Mouse (Mus musculus) frontal cortex, adult 2 months (tissue): Measurements from ENCODE around the gene Npy. TPM values are rescaled to one million over a fixed set of nuclear protein-coding genes. Genes with fewer than 3 reads are reported as not detected.
A peak's percentile ranks its signal among the peaks of the same experiment; 100 is the strongest.

Source experiments
- DNase-seq, 2 experiments: peaks; one replicate each; pipeline ENCODE4 v3.0.0; 2022; ENCODE audit warnings: low spot score in 1 of 2; ENCODE audit errors: extremely low spot score in 1 of 2
- polyA plus RNA-seq: library from polyadenylated mRNA; depleted of rRNA; stranded (reverse); fragments of >200 nt; gene quantifications from 2 replicates; pipeline ENCODE4 v1.2.3, GENCODE M21; 2012; rRNA removed

The Npy gene
- polyA plus RNA-seq, result 655 and 806 TPM in 2 replicates

GRCm38 (mm10) chr6:49821961-49822870, at the start of gene Npy:
TSS of gene Npy (plus strand) at chr6:49822710.
- DNase-seq, result peak in 1 of 2 experiments; percentile 40

GRCm38 (mm10) chr6:49775006-49775405, 47.5 kb upstream of the Npy start:
- DNase-seq, result no peak

- DNase-seq, result no peak
Observed at GRCm38 (mm10) chr6:49778109-49778508, 44.4 kb upstream of the Npy start.

GRCm38 (mm10) chr6:49778729-49779128, 43.8 kb upstream of the Npy start:
- DNase-seq, result peak in 1 of 2 experiments; percentile 53

GRCm38 (mm10) chr6:49779606-49780005, 42.9 kb upstream of the Npy start:
- no peak for DNase-seq

GRCm38 (mm10) chr6:49780846-49781400, 41.6 kb upstream of the Npy start:
- DNase-seq, result no peak

- DNase-seq, result no peak
Observed at GRCm38 (mm10) chr6:49781852-49782251, 40.7 kb upstream of the Npy start.

- no peak for DNase-seq
Observed at GRCm38 (mm10) chr6:49782679-49783078, 39.8 kb upstream of the Npy start.

- no peak for DNase-seq
Observed at GRCm38 (mm10) chr6:49792524-49792923, 30.0 kb upstream of the Npy start.

GRCm38 (mm10) chr6:49804105-49804504, 18.4 kb upstream of the Npy start:
- DNase-seq, result no peak

GRCm38 (mm10) chr6:49808076-49808475, 14.4 kb upstream of the Npy start:
- DNase-seq, result no peak

- peak in 1 of 2 experiments; percentile 19 for DNase-seq
Observed at GRCm38 (mm10) chr6:49817183-49817582, 5.3 kb upstream of the Npy start.

GRCm38 (mm10) chr6:49817625-49818024, 4.9 kb upstream of the Npy start:
- DNase-seq, result peak in 1 of 2 experiments; percentile 45

- DNase-seq, result no peak
Observed at GRCm38 (mm10) chr6:49822871-49823230, 341 bp downstream of the Npy start.

- DNase-seq, result no peak
Observed at GRCm38 (mm10) chr6:49823371-49823770, 861 bp downstream of the Npy start.

GRCm38 (mm10) chr6:49823821-49824220, 1.3 kb downstream of the Npy start:
- no peak for DNase-seq

GRCm38 (mm10) chr6:49831579-49831978, 9.1 kb downstream of the Npy start:
- DNase-seq, result no peak

GRCm38 (mm10) chr6:49856830-49857229, 34.3 kb downstream of the Npy start:
- DNase-seq, result peak; percentile 8 to 64

GRCm38 (mm10) chr6:49867571-49867970, 45.1 kb downstream of the Npy start:
- DNase-seq, result no peak

GRCm38 (mm10) chr6:49871071-49871470, 48.6 kb downstream of the Npy start:
- DNase-seq, result no peak

GRCm38 (mm10) chr6:49873556-49873955, 51.0 kb downstream of the Npy start:
- DNase-seq, result no peak

- no peak for DNase-seq
Observed at GRCm38 (mm10) chr6:49875160-49875559, 52.6 kb downstream of the Npy start.
